Mouse (Mus musculus) cerebellum, postnatal 10 days (tissue): Measurements from ENCODE around the gene S100a9.
A peak's percentile ranks its signal among the peaks of the same experiment; 100 is the strongest.

ENCODE experiments used
- DNase-seq, 2 experiments: peaks; one replicate each; pipeline ENCODE4 v3.0.0; 2021; ENCODE audit warnings: mixed read lengths in 2 of 2

Gene S100a9

GRCm38 (mm10) chr3:90695613-90696012 is at the start of gene S100a9:
TSS of gene S100a9 (minus strand) at chr3:90695721.
- DNase-seq, result no peak

- no peak for DNase-seq
Observed at GRCm38 (mm10) chr3:90726606-90727005, 31.1 kb upstream of the S100a9 start, which contains the start of gene Pglyrp4. TSS of gene Pglyrp4 (plus strand) at chr3:90726906.

- DNase-seq, result peak; percentile 89 to 91
Observed at GRCm38 (mm10) chr3:90709591-90710460, 14.3 kb upstream of the S100a9 start.

- DNase-seq, result peak; percentile 47 to 59
Observed at GRCm38 (mm10) chr3:90708523-90709202, 13.1 kb upstream of the S100a9 start.

GRCm38 (mm10) chr3:90702244-90702643 is 6.7 kb upstream of the S100a9 start:
- DNase-seq, result no peak

- no peak for DNase-seq
Observed at GRCm38 (mm10) chr3:90693496-90693895, 2.0 kb downstream of the S100a9 start.

- DNase-seq, result no peak
Observed at GRCm38 (mm10) chr3:90686835-90687234, 8.7 kb downstream of the S100a9 start.

- DNase-seq, result no peak
Observed at GRCm38 (mm10) chr3:90683929-90684328, 11.6 kb downstream of the S100a9 start.

- no peak for DNase-seq
Observed at GRCm38 (mm10) chr3:90678656-90679055, 16.9 kb downstream of the S100a9 start.

- peak; percentile 16 to 33 for DNase-seq
Observed at GRCm38 (mm10) chr3:90668846-90669245, 26.7 kb downstream of the S100a9 start, which contains the start of gene S100a8. TSS of gene S100a8 (plus strand) at chr3:90668978.

GRCm38 (mm10) chr3:90664219-90664618 is 31.3 kb downstream of the S100a9 start:
- DNase-seq, result peak; percentile 12 to 23

GRCm38 (mm10) chr3:90659364-90660044 is 36.0 kb downstream of the S100a9 start:
- DNase-seq, result peak; percentile 3 to 8

GRCm38 (mm10) chr3:90657405-90657804 is 38.1 kb downstream of the S100a9 start:
- DNase-seq, result peak in 1 of 2 experiments; percentile 9

- DNase-seq, result no peak
Observed at GRCm38 (mm10) chr3:90653717-90654116, 41.8 kb downstream of the S100a9 start, which contains the start of gene S100a7a. TSS of gene S100a7a (plus strand) at chr3:90654017.

GRCm38 (mm10) chr3:90652878-90653508 is 42.5 kb downstream of the S100a9 start:
- DNase-seq, result peak; percentile 88 to 89

GRCm38 (mm10) chr3:90649832-90650231 is 45.7 kb downstream of the S100a9 start:
- DNase-seq, result no peak

GRCm38 (mm10) chr3:90648981-90649380 is 46.5 kb downstream of the S100a9 start:
- DNase-seq, result no peak

GRCm38 (mm10) chr3:90647291-90647690 is 48.2 kb downstream of the S100a9 start:
- no peak for DNase-seq

- peak; percentile 51 to 56 for DNase-seq
Observed at GRCm38 (mm10) chr3:90644220-90644619, 51.3 kb downstream of the S100a9 start.
